Mouse (Mus musculus): ENCODE measurements around the gene Gm10135.

DNA sequence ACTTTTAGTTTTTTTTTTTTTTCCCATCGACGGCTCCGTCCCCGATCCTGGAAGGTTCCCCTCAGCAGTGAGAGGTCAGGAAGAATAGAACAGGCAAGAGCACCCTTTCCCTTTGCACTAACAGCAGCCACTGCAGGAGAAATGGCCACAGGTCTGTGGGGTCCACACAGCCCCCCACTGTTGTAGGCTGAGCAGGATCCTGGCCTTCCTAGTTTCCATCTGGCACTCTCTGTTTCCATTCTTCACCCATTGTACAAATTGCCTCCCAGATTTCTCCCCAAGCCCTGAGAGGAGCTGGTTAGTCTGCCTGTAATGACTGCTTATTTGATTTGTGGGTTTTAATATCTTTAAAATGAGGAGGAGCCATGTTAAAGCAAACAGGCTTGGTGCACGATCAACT is 29.5 kb upstream of the Gm10135 start:
- TF ChIP-seq EP300 (IDR thresholded peaks at IDR 0.05; ENCODE audit: insufficient read depth, low read depth, low read length) = no peak
- TF ChIP-seq POLR2A (IDR thresholded peaks at IDR 0.05; ENCODE audit: insufficient read depth, low read length) = no peak

All from ES-Bruce4 (cell line).